Mouse (Mus musculus) inflammation-experienced regulatory T-cells (primary cell): Measurements from ENCODE around the gene Oas3. TPM values are rescaled to one million over a fixed set of nuclear protein-coding genes. Genes with fewer than 3 reads are reported as not detected.

Experiments used
- polyA plus RNA-seq, 2 experiments: library from polyadenylated mRNA; unstranded; fragments of 100-300 nt; shearing (Covaris generic); gene quantifications; one replicate each; pipeline ENCODE4 v1.2.1; 2017

Gene Oas3
- polyA plus RNA-seq: 10 to 100 TPM; 10.6 to 13.7 TPM

DNA sequence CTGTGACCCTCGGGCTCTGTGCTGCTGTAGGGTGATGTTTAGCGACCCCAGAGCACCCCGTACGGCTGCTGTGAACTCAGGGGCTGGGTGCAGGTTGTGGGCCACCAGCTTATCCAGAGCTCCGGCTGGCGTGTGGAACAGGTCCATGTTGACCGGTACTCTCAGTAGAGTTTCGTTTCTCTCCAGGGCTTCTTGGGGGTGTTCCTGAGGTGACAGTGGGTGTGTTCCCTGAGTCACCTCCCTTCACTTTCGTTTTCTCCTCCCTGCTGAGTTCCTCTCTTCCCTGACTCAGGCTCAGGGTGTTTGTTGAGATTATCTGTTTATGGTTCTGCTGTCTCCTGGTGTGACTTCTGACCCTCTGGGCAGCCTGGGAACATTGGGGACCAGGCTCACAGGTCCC, at the start of gene Oas3:
Oas3 (minus strand) TSS at position 184 of the 400 bp plus-strand sequence.

GRCm38 (mm10) chr5:120811951-120812819, 34.7 kb upstream of the Oas3 start, which contains the start of gene Oas1c:
Gene Oas1c (minus strand): TSS chr5:120812514.

DNA sequence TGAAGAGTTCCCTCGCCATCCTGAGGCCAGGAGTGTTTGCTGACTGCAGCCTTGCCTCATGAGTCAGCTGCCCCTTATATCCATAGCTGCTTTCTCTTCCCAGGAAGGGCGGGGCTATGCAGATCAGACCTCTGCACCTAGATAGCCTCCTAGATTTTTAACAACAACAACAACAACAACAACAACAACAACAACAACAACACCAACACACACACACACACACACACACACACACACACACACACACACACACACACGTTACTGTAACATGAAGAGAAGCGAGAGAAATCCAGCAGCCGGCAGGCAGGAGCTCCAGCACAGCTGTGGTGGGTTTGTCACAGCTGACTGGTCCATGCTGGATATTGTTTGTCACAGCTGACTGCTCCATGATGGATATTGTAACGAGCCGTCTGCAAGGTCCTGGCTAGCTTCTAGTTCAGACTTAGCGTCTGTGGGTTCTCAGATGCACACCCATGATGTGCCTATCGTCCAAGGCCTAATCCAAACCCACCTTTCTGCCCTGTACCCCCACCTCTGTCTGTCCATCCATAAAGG, 18.1 kb upstream of the Oas3 start, which contains the start of gene Oas1e:
Oas1e (minus strand) TSS at position 51 of the 555 bp plus-strand sequence.

DNA sequence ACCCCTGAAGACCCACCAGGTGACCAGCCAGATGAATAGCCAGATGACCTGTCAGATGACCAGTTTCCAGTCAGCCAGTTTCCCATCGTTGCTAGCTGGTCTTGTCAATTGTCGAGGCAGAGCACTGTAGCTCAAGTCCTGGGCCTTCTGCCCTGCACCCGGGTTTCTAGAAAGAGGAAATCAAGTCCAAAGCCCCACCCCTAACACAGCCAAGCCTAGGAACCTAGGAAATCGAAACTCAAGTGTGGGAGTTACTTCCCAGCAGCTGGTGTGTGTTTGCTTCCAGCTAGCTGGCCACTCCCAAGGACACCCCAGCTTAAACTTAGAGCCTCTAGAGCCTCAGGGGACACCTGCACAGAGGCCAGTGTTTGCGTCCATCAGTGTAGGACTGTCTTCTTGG, 27.8 kb downstream of the Oas3 start, which contains the start of gene Oas2:
Oas2 (minus strand) TSS at position 166 of the 400 bp plus-strand sequence.

DNA sequence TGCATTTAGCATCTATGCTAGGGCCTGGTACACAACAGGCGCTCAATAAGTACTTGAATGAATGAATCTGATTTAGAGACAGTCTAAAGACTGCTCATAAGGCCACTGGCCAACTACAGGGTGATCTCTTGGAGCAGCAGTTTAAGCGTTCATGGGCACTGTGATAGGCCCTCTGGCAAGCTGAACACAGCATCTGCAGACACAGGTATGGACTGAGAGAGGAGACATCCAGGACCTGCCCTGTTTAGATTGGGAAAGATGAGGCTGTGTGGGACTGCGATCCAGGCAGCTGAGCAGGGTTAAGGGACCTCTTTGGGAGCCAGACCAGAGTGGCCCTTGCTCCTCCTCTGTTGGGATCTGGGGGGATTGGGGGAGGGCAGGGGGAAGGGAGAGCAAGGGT, 65.6 kb downstream of the Oas3 start, which contains the start of gene Dtx1:
Dtx1 (minus strand) TSS at position 101 of the 400 bp plus-strand sequence.

Other genes starting within 250 kb of the Oas3 start
- 10 to 100 TPM; 15.0 to 20.0 TPM for gene Tpcn1, start 189.0 kb downstream of the Oas3 start, polyA plus RNA-seq
- gene Iqcd, start 188.6 kb downstream of the Oas3 start, polyA plus RNA-seq: under 1 TPM; 0.24 to 0.89 TPM
- 1 to 10 TPM; 4.3 to 5.4 TPM for gene Rita1, start 165.1 kb downstream of the Oas3 start, polyA plus RNA-seq
- 10 to 100 TPM; 61.0 to 81.8 TPM for gene Ddx54, start 164.9 kb downstream of the Oas3 start, polyA plus RNA-seq
- under 1 TPM in 1 of 2 experiments, not detected in 1; 0.51 TPM for gene Cfap73, start 143.4 kb downstream of the Oas3 start, polyA plus RNA-seq
- 10 to 100 TPM; 11.8 to 13.8 TPM for gene Rasal1, start 128.8 kb downstream of the Oas3 start, polyA plus RNA-seq
- 100 to 1,000 TPM; 178 to 347 TPM for gene Dtx1, start 65.7 kb downstream of the Oas3 start, polyA plus RNA-seq
- gene Oas2, start 27.8 kb downstream of the Oas3 start, polyA plus RNA-seq: 1 to 10 TPM; 1.3 to 3.1 TPM
- gene Oas1e, start 17.9 kb upstream of the Oas3 start, polyA plus RNA-seq: under 1 TPM in 1 of 2 experiments, not detected in 1; 0.40 TPM
- gene Oas1c, start 34.9 kb upstream of the Oas3 start, polyA plus RNA-seq: 10 to 100 TPM; 13.8 to 14.6 TPM
- gene Oas1f, start 69.7 kb upstream of the Oas3 start, polyA plus RNA-seq: not detected
- gene Oas1h, start 83.8 kb upstream of the Oas3 start, polyA plus RNA-seq: under 1 TPM; 0.10 to 0.31 TPM
- 1 to 10 TPM in 1 of 2 experiments, under 1 TPM in 1; 0.71 to 1.7 TPM for gene Oas1g, start 110.0 kb upstream of the Oas3 start, polyA plus RNA-seq
- 10 to 100 TPM in 1 of 2 experiments, 1 to 10 TPM in 1; 3.4 to 55.4 TPM for gene Oas1a, start 129.9 kb upstream of the Oas3 start, polyA plus RNA-seq
- gene Oas1d, start 136.9 kb upstream of the Oas3 start, polyA plus RNA-seq: not detected
- gene Rph3a, start 232.4 kb upstream of the Oas3 start, polyA plus RNA-seq: 1 to 10 TPM in 1 of 2 experiments, under 1 TPM in 1; 0.33 to 1.1 TPM